Mouse (Mus musculus): Measurements from ENCODE around the gene Cdc5l. TPM values are rescaled to one million over a fixed set of nuclear protein-coding genes. Genes with fewer than 3 reads are reported as not detected.

The Cdc5l gene
- polyA plus RNA-seq, 1 experiment, result 28.3 TPM

- Histone ChIP-seq H3K79me2 (ENCODE audit: control insufficient read depth, insufficient read depth) (no peaks in the 10 kb centered on the region), H3K4me3 (ENCODE audit: insufficient read depth, poor library complexity, severe bottlenecking) (no peak overlapping the region), H3K79me3 (ENCODE audit: low read depth) (no peaks in the 10 kb centered on the region), H3K36me3 (ENCODE audit: control insufficient read depth, insufficient read depth) (no peaks in the 10 kb centered on the region), H3ac (ENCODE audit: control insufficient read depth, insufficient read length, low read depth) (no peak overlapping the region), H3K27me3 (ENCODE audit: control insufficient read depth, insufficient read depth, insufficient read length) (no peaks in the 10 kb centered on the region)
- TF ChIP-seq FOSL1 (IDR thresholded peaks at IDR 0.05; ENCODE audit: insufficient read depth, low read length, poor library complexity, severe bottlenecking) (no peak), MYOG (IDR thresholded peaks at IDR 0.05; ENCODE audit: control insufficient read depth, extremely low read depth, insufficient read length) (no peak), CTCF (IDR thresholded peaks at IDR 0.05; ENCODE audit: control insufficient read depth, insufficient read depth, insufficient read length) (no peak), MYOD1 (IDR thresholded peaks at IDR 0.05; ENCODE audit: control insufficient read depth, insufficient read length, low read depth) (no peak), USF1 (IDR thresholded peaks at IDR 0.05; ENCODE audit: low read depth) (no peak), CEBPB (IDR thresholded peaks at IDR 0.05; ENCODE audit: low read depth) (no peak), MAX (IDR thresholded peaks at IDR 0.05) (no peak)
These were observed 40.6 kb upstream of the Cdc5l start for GRCm38 (mm10) chr17:45474146-45474545.

- Histone ChIP-seq H3K4me3 (ENCODE audit: insufficient read depth, poor library complexity, severe bottlenecking) (no peak overlapping the region), H3K36me3 (ENCODE audit: control insufficient read depth, insufficient read depth) (no peaks in the 10 kb centered on the region), H3K27me3 (ENCODE audit: control insufficient read depth, insufficient read depth, insufficient read length) (no peaks in the 10 kb centered on the region), H3K79me2 (ENCODE audit: control insufficient read depth, insufficient read depth) (no peaks in the 10 kb centered on the region), H3ac (ENCODE audit: control insufficient read depth, insufficient read length, low read depth) (no peak overlapping the region), H3K79me3 (ENCODE audit: low read depth) (no peaks in the 10 kb centered on the region)
- TF ChIP-seq CTCF (IDR thresholded peaks at IDR 0.05; ENCODE audit: control insufficient read depth, insufficient read depth, insufficient read length) (no peak), MYOD1 (IDR thresholded peaks at IDR 0.05; ENCODE audit: control insufficient read depth, insufficient read length, low read depth) (no peak), CEBPB (IDR thresholded peaks at IDR 0.05; ENCODE audit: low read depth) (no peak), FOSL1 (IDR thresholded peaks at IDR 0.05; ENCODE audit: insufficient read depth, low read length, poor library complexity, severe bottlenecking) (no peak), USF1 (IDR thresholded peaks at IDR 0.05; ENCODE audit: low read depth) (no peak), MYOG (IDR thresholded peaks at IDR 0.05; ENCODE audit: control insufficient read depth, extremely low read depth, insufficient read length) (no peak), MAX (IDR thresholded peaks at IDR 0.05) (no peak)
These were observed 40.1 kb upstream of the Cdc5l start for GRCm38 (mm10) chr17:45473667-45474066.

- TF ChIP-seq MAX (IDR thresholded peaks at IDR 0.05) (no peak), MYOD1 (IDR thresholded peaks at IDR 0.05; ENCODE audit: control insufficient read depth, insufficient read length, low read depth) (no peak), MYOG (IDR thresholded peaks at IDR 0.05; ENCODE audit: control insufficient read depth, extremely low read depth, insufficient read length) (no peak), USF1 (IDR thresholded peaks at IDR 0.05; ENCODE audit: low read depth) (no peak), CTCF (IDR thresholded peaks at IDR 0.05; ENCODE audit: control insufficient read depth, insufficient read depth, insufficient read length) (no peak), CEBPB (IDR thresholded peaks at IDR 0.05; ENCODE audit: low read depth) (no peak), FOSL1 (IDR thresholded peaks at IDR 0.05; ENCODE audit: insufficient read depth, low read length, poor library complexity, severe bottlenecking) (no peak)
- no peak overlapping the region for H3K4me3 ChIP-seq (ENCODE audit: insufficient read depth, poor library complexity, severe bottlenecking)
- H3K36me3 ChIP-seq (ENCODE audit: control insufficient read depth, insufficient read depth), result no peaks in the 10 kb centered on the region
- no peaks in the 10 kb centered on the region for H3K27me3 ChIP-seq (ENCODE audit: control insufficient read depth, insufficient read depth, insufficient read length)
- no peaks in the 10 kb centered on the region for H3K79me2 ChIP-seq (ENCODE audit: control insufficient read depth, insufficient read depth)
- H3ac ChIP-seq (ENCODE audit: control insufficient read depth, insufficient read length, low read depth), result no peak overlapping the region
- H3K79me3 ChIP-seq (ENCODE audit: low read depth), result no peaks in the 10 kb centered on the region
These were observed 37.2 kb upstream of the Cdc5l start for GRCm38 (mm10) chr17:45470726-45471125.

GRCm38 (mm10) chr17:45468302-45468701, 34.8 kb upstream of the Cdc5l start:
- H3K4me3 ChIP-seq (ENCODE audit: insufficient read depth, poor library complexity, severe bottlenecking), result no peak overlapping the region
- no peaks in the 10 kb centered on the region for H3K79me3 ChIP-seq (ENCODE audit: low read depth)
- no peak for TF ChIP-seq USF1 (IDR thresholded peaks at IDR 0.05; ENCODE audit: low read depth)
- TF ChIP-seq FOSL1 (IDR thresholded peaks at IDR 0.05; ENCODE audit: insufficient read depth, low read length, poor library complexity, severe bottlenecking), result no peak
- TF ChIP-seq CEBPB (IDR thresholded peaks at IDR 0.05; ENCODE audit: low read depth), result no peak
- no peak for TF ChIP-seq MYOD1 (IDR thresholded peaks at IDR 0.05; ENCODE audit: control insufficient read depth, insufficient read length, low read depth)
- TF ChIP-seq MAX (IDR thresholded peaks at IDR 0.05), result no peak
- no peak for TF ChIP-seq MYOG (IDR thresholded peaks at IDR 0.05; ENCODE audit: control insufficient read depth, extremely low read depth, insufficient read length)
- no peak for TF ChIP-seq CTCF (IDR thresholded peaks at IDR 0.05; ENCODE audit: control insufficient read depth, insufficient read depth, insufficient read length)
- no peaks in the 10 kb centered on the region for H3K27me3 ChIP-seq (ENCODE audit: control insufficient read depth, insufficient read depth, insufficient read length)
- H3K79me2 ChIP-seq (ENCODE audit: control insufficient read depth, insufficient read depth), result no peaks in the 10 kb centered on the region
- no peaks in the 10 kb centered on the region for H3K36me3 ChIP-seq (ENCODE audit: control insufficient read depth, insufficient read depth)
- no peak overlapping the region for H3ac ChIP-seq (ENCODE audit: control insufficient read depth, insufficient read length, low read depth)

GRCm38 (mm10) chr17:45466701-45467100, 33.2 kb upstream of the Cdc5l start:
- Histone ChIP-seq H3K4me3 (ENCODE audit: insufficient read depth, poor library complexity, severe bottlenecking) (no peak overlapping the region), H3K79me3 (ENCODE audit: low read depth) (no peaks in the 10 kb centered on the region), H3K36me3 (ENCODE audit: control insufficient read depth, insufficient read depth) (no peaks in the 10 kb centered on the region), H3K79me2 (ENCODE audit: control insufficient read depth, insufficient read depth) (no peaks in the 10 kb centered on the region), H3K27me3 (ENCODE audit: control insufficient read depth, insufficient read depth, insufficient read length) (no peaks in the 10 kb centered on the region), H3ac (ENCODE audit: control insufficient read depth, insufficient read length, low read depth) (no peak overlapping the region)
- TF ChIP-seq USF1 (IDR thresholded peaks at IDR 0.05; ENCODE audit: low read depth) (no peak), CEBPB (IDR thresholded peaks at IDR 0.05; ENCODE audit: low read depth) (no peak), MYOD1 (IDR thresholded peaks at IDR 0.05; ENCODE audit: control insufficient read depth, insufficient read length, low read depth) (no peak), MYOG (IDR thresholded peaks at IDR 0.05; ENCODE audit: control insufficient read depth, extremely low read depth, insufficient read length) (no peak), MAX (IDR thresholded peaks at IDR 0.05) (no peak), CTCF (IDR thresholded peaks at IDR 0.05; ENCODE audit: control insufficient read depth, insufficient read depth, insufficient read length) (no peak), FOSL1 (IDR thresholded peaks at IDR 0.05; ENCODE audit: insufficient read depth, low read length, poor library complexity, severe bottlenecking) (no peak)

GRCm38 (mm10) chr17:45464255-45464654, 30.7 kb upstream of the Cdc5l start:
- no peak overlapping the region for H3K4me3 ChIP-seq (ENCODE audit: insufficient read depth, poor library complexity, severe bottlenecking)
- no peaks in the 10 kb centered on the region for H3K36me3 ChIP-seq (ENCODE audit: control insufficient read depth, insufficient read depth)
- TF ChIP-seq MYOD1 (IDR thresholded peaks at IDR 0.05; ENCODE audit: control insufficient read depth, insufficient read length, low read depth) (no peak), CEBPB (IDR thresholded peaks at IDR 0.05; ENCODE audit: low read depth) (no peak), MAX (IDR thresholded peaks at IDR 0.05) (no peak), MYOG (IDR thresholded peaks at IDR 0.05; ENCODE audit: control insufficient read depth, extremely low read depth, insufficient read length) (no peak), USF1 (IDR thresholded peaks at IDR 0.05; ENCODE audit: low read depth) (no peak), FOSL1 (IDR thresholded peaks at IDR 0.05; ENCODE audit: insufficient read depth, low read length, poor library complexity, severe bottlenecking) (no peak), CTCF (IDR thresholded peaks at IDR 0.05; ENCODE audit: control insufficient read depth, insufficient read depth, insufficient read length) (no peak)
- no peaks in the 10 kb centered on the region for H3K79me3 ChIP-seq (ENCODE audit: low read depth)
- H3K79me2 ChIP-seq (ENCODE audit: control insufficient read depth, insufficient read depth), result no peaks in the 10 kb centered on the region
- no peak overlapping the region for H3ac ChIP-seq (ENCODE audit: control insufficient read depth, insufficient read length, low read depth)
- no peaks in the 10 kb centered on the region for H3K27me3 ChIP-seq (ENCODE audit: control insufficient read depth, insufficient read depth, insufficient read length)
